Mouse (Mus musculus): ENCODE results near the gene Usp15. TPM values are rescaled to one million over a fixed set of nuclear protein-coding genes. Genes with fewer than 3 reads are reported as not detected.

Usp15 gene
- total and polyA plus RNA-seq, 3 experiments = 14.5 to 103 (median 86.4) TPM

- H3K4me3 ChIP-seq = peak within 1 kb of the TSS; percentile 69
- H3K79me2 ChIP-seq (replicated peaks; ENCODE audit: control insufficient read depth, insufficient read depth, low read length) = peaks cover 4% of the 10 kb centered on the region; the same call in 1 of the 2 replicates
- peak within 1 kb of the TSS; percentile 96 for H3K9ac ChIP-seq (ENCODE audit: low read depth, low read length)
- TF ChIP-seq CTCF (IDR thresholded peaks at IDR 0.05) (no peak), POLR2A (IDR thresholded peaks at IDR 0.05; ENCODE audit: insufficient read depth, low read depth, low read length) (peak; percentile 77), EP300 (IDR thresholded peaks at IDR 0.05; ENCODE audit: insufficient read depth, low read depth, low read length) (peak; percentile 57; the same call in 1 of the 2 replicates)
- H3K27me3 ChIP-seq (ENCODE audit: control insufficient read depth, insufficient read depth, low read length) = no peaks in the 10 kb centered on the region
- under 1% methylated on average over 58 of the region's 58 CpGs for WGBS
- H3K36me3 ChIP-seq (ENCODE audit: control insufficient read depth, insufficient read depth, low read length) = peaks cover 14% of the 10 kb centered on the region
- H3K4me1 ChIP-seq (ENCODE audit: control insufficient read depth, insufficient read depth, low read length) = peaks cover 4% of the 10 kb centered on the region
- peak within 1 kb of the TSS; percentile 93 for H3K27ac ChIP-seq
- DNase-seq = peak; percentile 97 to 99
- intact Hi-C loops (cut with DNase I) = loop anchor here (5.0 kb wide), 1 partner anchor 49 kb away; no protein-coding TSS in a partner anchor
These were observed 120.4 kb downstream of the Usp15 start, which contains the start of gene Mon2 for GRCm38 (mm10) chr10:123076245-123077023. Mon2 (minus strand) TSS chr10:123076505.

GRCm38 (mm10) chr10:123075751-123076242 is 121.0 kb downstream of the Usp15 start:
- TF ChIP-seq POLR2A (IDR thresholded peaks at IDR 0.05; ENCODE audit: insufficient read depth, low read depth, low read length) (no peak), CTCF (IDR thresholded peaks at IDR 0.05) (no peak), EP300 (IDR thresholded peaks at IDR 0.05; ENCODE audit: insufficient read depth, low read depth, low read length) (no peak)
- peaks cover 4% of the 10 kb centered on the region for H3K4me1 ChIP-seq (ENCODE audit: control insufficient read depth, insufficient read depth, low read length)
- H3K36me3 ChIP-seq (ENCODE audit: control insufficient read depth, insufficient read depth, low read length) = peaks cover 14% of the 10 kb centered on the region
- peak overlapping the region; percentile 93 for H3K27ac ChIP-seq
- peak overlapping the region; percentile 69 for H3K4me3 ChIP-seq
- peaks cover 4% of the 10 kb centered on the region; the same call in 1 of the 2 replicates for H3K79me2 ChIP-seq (replicated peaks; ENCODE audit: control insufficient read depth, insufficient read depth, low read length)
- under 1% methylated on average over 48 of the region's 48 CpGs for WGBS
- DNase-seq = no peak
- H3K9ac ChIP-seq (ENCODE audit: low read depth, low read length) = peak overlapping the region; percentile 96
- H3K27me3 ChIP-seq (ENCODE audit: control insufficient read depth, insufficient read depth, low read length) = no peaks in the 10 kb centered on the region
- intact Hi-C loops (cut with DNase I) = loop anchor here (5.0 kb wide), 1 partner anchor 48 kb away; no protein-coding TSS in a partner anchor

GRCm38 (mm10) chr10:123071997-123072396 is 124.8 kb downstream of the Usp15 start:
- Histone ChIP-seq H3K9ac (ENCODE audit: low read depth, low read length) (no peak overlapping the region; the same call in 1 of the 2 replicates), H3K4me3 (no peak overlapping the region), H3K36me3 (ENCODE audit: control insufficient read depth, insufficient read depth, low read length) (peaks cover 13% of the 10 kb centered on the region), H3K27me3 (ENCODE audit: control insufficient read depth, insufficient read depth, low read length) (no peaks in the 10 kb centered on the region), H3K4me1 (ENCODE audit: control insufficient read depth, insufficient read depth, low read length) (peaks cover 4% of the 10 kb centered on the region), H3K27ac (peak overlapping the region; percentile 30; the same call in 1 of the 2 replicates), H3K79me2 (replicated peaks; ENCODE audit: control insufficient read depth, insufficient read depth, low read length) (peaks cover 6% of the 10 kb centered on the region)
- TF ChIP-seq CTCF (IDR thresholded peaks at IDR 0.05) (no peak), POLR2A (IDR thresholded peaks at IDR 0.05; ENCODE audit: insufficient read depth, low read depth, low read length) (no peak), EP300 (IDR thresholded peaks at IDR 0.05; ENCODE audit: insufficient read depth, low read depth, low read length) (0 out of 2 replicates have a peak, but pooled peaks have one; percentile 24)
- DNase-seq = peak in 1 of 2 experiments; percentile 23
- intact Hi-C loops (cut with DNase I) = no loop called here
- 13% methylated on average over 2 of the region's 2 CpGs for WGBS

GRCm38 (mm10) chr10:123063021-123063420 is 133.8 kb downstream of the Usp15 start:
- TF ChIP-seq POLR2A (IDR thresholded peaks at IDR 0.05; ENCODE audit: insufficient read depth, low read depth, low read length) (no peak), EP300 (IDR thresholded peaks at IDR 0.05; ENCODE audit: insufficient read depth, low read depth, low read length) (no peak), CTCF (IDR thresholded peaks at IDR 0.05) (no peak)
- no peak for DNase-seq
- Histone ChIP-seq H3K79me2 (replicated peaks; ENCODE audit: control insufficient read depth, insufficient read depth, low read length) (peaks cover 4% of the 10 kb centered on the region; the same call in 1 of the 2 replicates), H3K4me3 (no peak overlapping the region), H3K4me1 (ENCODE audit: control insufficient read depth, insufficient read depth, low read length) (peaks cover 13% of the 10 kb centered on the region), H3K27me3 (ENCODE audit: control insufficient read depth, insufficient read depth, low read length) (no peaks in the 10 kb centered on the region), H3K36me3 (ENCODE audit: control insufficient read depth, insufficient read depth, low read length) (peaks cover 9% of the 10 kb centered on the region), H3K27ac (no peak overlapping the region), H3K9ac (ENCODE audit: low read depth, low read length) (no peak overlapping the region)
- 82% methylated on average over 2 of the region's 2 CpGs for WGBS
- intact Hi-C loops (cut with DNase I) = no loop called here

GRCm38 (mm10) chr10:123060831-123061230 is 136.0 kb downstream of the Usp15 start:
- DNase-seq = peak; percentile 44 to 69
- peaks cover 4% of the 10 kb centered on the region; the same call in 1 of the 2 replicates for H3K79me2 ChIP-seq (replicated peaks; ENCODE audit: control insufficient read depth, insufficient read depth, low read length)
- H3K27ac ChIP-seq = peak overlapping the region; percentile 60
- H3K9ac ChIP-seq (ENCODE audit: low read depth, low read length) = no peak overlapping the region
- H3K36me3 ChIP-seq (ENCODE audit: control insufficient read depth, insufficient read depth, low read length) = peaks cover 9% of the 10 kb centered on the region
- H3K4me3 ChIP-seq = no peak overlapping the region
- intact Hi-C loops (cut with DNase I) = no loop called here
- 0 out of 2 replicates have a peak, but pooled peaks have one; percentile 34 for TF ChIP-seq EP300 (IDR thresholded peaks at IDR 0.05; ENCODE audit: insufficient read depth, low read depth, low read length)
- no peak for TF ChIP-seq CTCF (IDR thresholded peaks at IDR 0.05)
- TF ChIP-seq POLR2A (IDR thresholded peaks at IDR 0.05; ENCODE audit: insufficient read depth, low read depth, low read length) = 0 out of 2 replicates have a peak, but pooled peaks have one; percentile 22
- peaks cover 13% of the 10 kb centered on the region for H3K4me1 ChIP-seq (ENCODE audit: control insufficient read depth, insufficient read depth, low read length)
- 55% methylated on average over 6 of the region's 6 CpGs for WGBS
- H3K27me3 ChIP-seq (ENCODE audit: control insufficient read depth, insufficient read depth, low read length) = no peaks in the 10 kb centered on the region
